Mouse (Mus musculus) heart, adult 2 months (tissue): ENCODE measurements around the gene Kcng1.

Experiments used
- CTCF ChIP-seq: fragments of 200-600 bp; IDR thresholded peaks from 2 replicates; pipeline ENCODE4 v1.8.1; 2022; ENCODE audit warnings: antibody characterized with exemption, mild to moderate bottlenecking, moderate library complexity
- EP300 ChIP-seq: fragments of 200-500 bp; IDR thresholded peaks from 2 replicates; pipeline ENCODE4 v1.6.1; 2011; ENCODE audit warnings: low read depth, low read length, control low read depth; ENCODE audit not compliant: insufficient read depth

DNA sequence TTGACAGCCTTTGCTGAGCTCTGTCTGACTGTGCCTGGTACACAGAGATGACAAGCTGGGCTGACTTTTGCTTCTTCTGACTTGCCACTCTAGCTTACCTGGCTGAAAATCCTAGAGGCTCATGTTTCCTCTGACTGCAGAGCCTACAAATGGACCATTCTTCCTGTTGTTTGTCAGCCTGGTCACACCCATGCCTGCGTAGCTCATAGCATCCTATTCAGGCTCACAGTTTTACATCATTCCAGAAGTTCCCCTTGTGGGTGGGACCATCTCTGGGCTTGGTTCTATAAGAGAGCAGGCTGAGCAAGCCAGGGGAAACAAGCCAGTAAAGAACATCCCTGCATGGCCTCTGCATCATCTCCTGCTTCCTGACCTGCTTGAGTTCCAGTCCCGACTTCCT is 8.3 kb upstream of the Kcng1 start:
- TF ChIP-seq EP300 (no peak), CTCF (no peak)
